ENCODE assay signal across 10 mouse cellular contexts in genomic region chr1:25474469-25474868, GRCm38 (mm10).
A peak's percentile ranks its signal among the peaks of the same experiment; 100 is the strongest.
DNase-seq lines count a peak whose midpoint lies in the region; ATAC-seq and TF ChIP-seq lines count a peak whose summit lies in the region.
"Had no signal": no experiment of that assay in that cellular context is flagged by ENCODE, and none has a peak within 500 bp of the region (broad histone marks: within the 10 kb centered on the region; RNA-seq: fewer than 3 reads in every experiment).

No protein-coding gene starts in this region.

- peak; percentile 57; the same call in 1 of the 2 replicates for ATAC-seq in hindbrain, embryonic 14.5 days (ENCODE audit: low FRiP score)

- 70% methylated on average over 11 of the region's 11 CpGs for WGBS in kidney, adult 2 months
- 58% methylated on average over 11 of the region's 11 CpGs for WGBS in hindbrain, embryonic 14.5 days

- no peak for TF ChIP-seq CTCF in kidney, adult 2 months (conservative IDR thresholded peaks at IDR 0.05; ENCODE audit: insufficient read depth, insufficient read length, low read depth, low read length)

- H3K27ac ChIP-seq in kidney, adult 2 months (ENCODE audit: insufficient read depth, low read depth, low read length), result no peak overlapping the region
- H3K27ac ChIP-seq in hindbrain, embryonic 14.5 days, result no peak overlapping the region
- H3K27ac ChIP-seq: liver, embryonic 13.5 days; midbrain, embryonic 12.5 days had no signal

- no peaks in the 10 kb centered on the region for H3K27me3 ChIP-seq in kidney, adult 2 months (replicated peaks; ENCODE audit: control insufficient read depth, insufficient read depth, low read length)
- no peaks in the 10 kb centered on the region for H3K27me3 ChIP-seq in hindbrain, embryonic 14.5 days (ENCODE audit: control insufficient read depth, insufficient read depth, low read length)
- H3K27me3 ChIP-seq: liver, embryonic 13.5 days; midbrain, embryonic 12.5 days had no signal

- H3K9ac ChIP-seq in hindbrain, embryonic 14.5 days, result no peak overlapping the region
- H3K9ac ChIP-seq: liver, embryonic 13.5 days; midbrain, embryonic 12.5 days had no signal

- no peaks in the 10 kb centered on the region for H3K36me3 ChIP-seq in kidney, adult 2 months (ENCODE audit: control insufficient read depth, insufficient read depth, low read length)
- H3K36me3 ChIP-seq in hindbrain, embryonic 14.5 days (replicated peaks; ENCODE audit: control insufficient read depth, insufficient read depth), result no peaks in the 10 kb centered on the region
- H3K36me3 ChIP-seq: liver, embryonic 13.5 days; midbrain, embryonic 12.5 days had no signal

- DNase-seq in cerebellum, postnatal 10 days, result peak; percentile 81 to 82
- no peak for DNase-seq in cerebellum, adult 8-10 months
- DNase-seq in kidney, postnatal 14 days, result peak; percentile 2
- DNase-seq in kidney, adult 2 months, result no peak
- DNase-seq in lung, postnatal 4 days, result peak; percentile 3 to 19
- no peak for DNase-seq in lung, postnatal 25 days (ENCODE audit: low spot score)
- peak; percentile 55 for DNase-seq in hindbrain, embryonic 14.5 days (ENCODE audit: low spot score)
- no peak for DNase-seq in heart, adult 11 months
- DNase-seq: liver, embryonic 13.5 days had no signal

- no peaks in the 10 kb centered on the region for H3K9me3 ChIP-seq in hindbrain, embryonic 14.5 days (ENCODE audit: control insufficient read depth, low read length)
- H3K9me3 ChIP-seq: liver, embryonic 13.5 days; midbrain, embryonic 12.5 days had no signal

- H3K4me2 ChIP-seq in hindbrain, embryonic 14.5 days (replicated peaks), result no peak overlapping the region
- H3K4me2 ChIP-seq: liver, embryonic 13.5 days; midbrain, embryonic 12.5 days had no signal

- H3K4me3 ChIP-seq in kidney, adult 2 months (ENCODE audit: insufficient read depth, low read depth, low read length), result no peak overlapping the region
- no peak overlapping the region for H3K4me3 ChIP-seq in hindbrain, embryonic 14.5 days (replicated peaks; ENCODE audit: low read length)
- H3K4me3 ChIP-seq: liver, embryonic 13.5 days; midbrain, embryonic 12.5 days had no signal

- no peaks in the 10 kb centered on the region for H3K4me1 ChIP-seq in kidney, adult 2 months (ENCODE audit: control insufficient read depth, insufficient read depth, low read length)
- H3K4me1 ChIP-seq in hindbrain, embryonic 14.5 days (replicated peaks; ENCODE audit: control insufficient read depth, insufficient read depth, low read length), result no peaks in the 10 kb centered on the region
- H3K4me1 ChIP-seq: liver, embryonic 13.5 days; midbrain, embryonic 12.5 days had no signal

- no peak for TF ChIP-seq POLR2A in kidney, adult 2 months (IDR thresholded peaks at IDR 0.05; ENCODE audit: low read depth, low read length)

Comparison
In these comparisons a context has a peak if more than half of its experiments do, and no peak if none do; other contexts are left out.
1. DNase-seq: peak in cerebellum, postnatal 10 days (2 of 2), kidney, postnatal 14 days (single experiment), lung, postnatal 4 days (2 of 2) and hindbrain, embryonic 14.5 days (single experiment); none in cerebellum, adult 8-10 months (single experiment), kidney, adult 2 months (single experiment), lung, postnatal 25 days (single experiment) and heart, adult 11 months (single experiment).